Mouse (Mus musculus) spleen, adult 2 months (tissue): ENCODE data around the gene Odc1.

ENCODE experiments used
- CTCF ChIP-seq: fragments of 200-500 bp; IDR thresholded peaks from 2 replicates; pipeline ENCODE4 v1.5.1; 2011; ENCODE audit warnings: mild to moderate bottlenecking, inconsistent platforms; ENCODE audit not compliant: insufficient read depth, insufficient read length, insufficient replicate concordance; ENCODE audit errors: extremely low read depth
- POLR2A ChIP-seq: fragments of 200-500 bp; IDR thresholded peaks from 2 replicates; pipeline ENCODE4 v1.6.1; 2011; ENCODE audit warnings: low read depth, low read length, inconsistent platforms

DNA sequence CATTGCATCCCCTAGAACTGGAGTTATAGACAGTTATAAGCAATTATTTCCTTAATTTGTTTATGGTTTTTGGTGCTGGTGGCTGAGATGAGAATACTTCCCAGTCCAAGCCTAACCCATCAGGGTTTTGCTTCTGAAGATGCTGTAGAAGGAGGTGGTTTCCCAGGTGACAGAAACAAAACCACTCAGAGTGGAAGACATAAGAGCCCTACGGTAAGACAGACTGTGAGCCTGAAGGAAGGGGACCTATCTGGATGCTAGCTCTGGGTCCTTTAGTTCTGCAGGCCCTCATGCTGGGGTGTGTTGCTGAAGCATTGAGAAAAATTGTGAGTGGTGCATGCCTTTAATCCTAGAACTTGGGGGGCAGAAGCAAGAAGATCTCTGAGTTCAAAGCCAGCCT, 35.3 kb upstream of the Odc1 start:
- TF ChIP-seq POLR2A = no peak
- no peak for TF ChIP-seq CTCF
